Mouse (Mus musculus): ENCODE results near the gene Mndal.
"Not testable (repeated sequence)": the region's sequence is repeated elsewhere in the genome, so short reads cannot be mapped to it uniquely, and the experiment has no call there.

GRCm38 (mm10) chr1:173982694-173983305, 40.5 kb upstream of the Mndal start, which contains the start of gene Ifi202b:
- TF ChIP-seq CTCF (IDR thresholded peaks at IDR 0.05; ENCODE audit: borderline replicate concordance, control insufficient read depth, extremely low read depth, insufficient read depth, low read length, poor library complexity); POLR2A (IDR thresholded peaks at IDR 0.05; ENCODE audit: control insufficient read depth, extremely low read depth, insufficient read depth, low read length, poor library complexity): not testable (repeated sequence)
